Mouse (Mus musculus): ENCODE results near the gene Dennd4c. TPM values are rescaled to one million over a fixed set of nuclear protein-coding genes. Genes with fewer than 3 reads are reported as not detected.

Dennd4c gene
- polyA plus RNA-seq (2012; ENCODE audit: insufficient read depth, insufficient read length, low replicate concordance, missing spikeins), result not detected in 2 replicates

- H3K4me3 ChIP-seq (ENCODE audit: insufficient read depth, low read depth, low read length), result peak within 1 kb of the TSS; percentile 70
- peaks cover 2% of the 10 kb centered on the region; the same call in 1 of the 2 replicates for H3K4me1 ChIP-seq (ENCODE audit: control insufficient read depth, insufficient read depth, low read length)
- under 1% methylated on average over 94 of the region's 95 CpGs for WGBS
- TF ChIP-seq CTCF (IDR thresholded peaks at IDR 0.05; ENCODE audit: insufficient read depth, low read depth, low read length) (no peak), POLR2A (IDR thresholded peaks at IDR 0.05; ENCODE audit: insufficient read depth, low read depth, low read length) (peak; percentile 47)
- peak within 1 kb of the TSS; percentile 74 for H3K27ac ChIP-seq (ENCODE audit: insufficient read depth, low read depth, low read length)
Measured at GRCm38 (mm10) chr4:86748336-86749291, at the start of gene Dennd4c. Gene Dennd4c, plus strand, starts transcription at chr4:86748555.

- Histone ChIP-seq H3K27ac (ENCODE audit: insufficient read depth, low read depth, low read length) (no peak overlapping the region), H3K4me1 (ENCODE audit: control insufficient read depth, insufficient read depth, low read length) (no peaks in the 10 kb centered on the region), H3K4me3 (ENCODE audit: insufficient read depth, low read depth, low read length) (no peak overlapping the region)
- TF ChIP-seq POLR2A (IDR thresholded peaks at IDR 0.05; ENCODE audit: insufficient read depth, low read depth, low read length), result no peak
- TF ChIP-seq CTCF (IDR thresholded peaks at IDR 0.05; ENCODE audit: insufficient read depth, low read depth, low read length), result no peak
- WGBS, result 77% methylated on average over 5 of the region's 5 CpGs
Measured at GRCm38 (mm10) chr4:86699161-86699865, 49.0 kb upstream of the Dennd4c start.

GRCm38 (mm10) chr4:86708801-86709200, 39.6 kb upstream of the Dennd4c start:
- TF ChIP-seq POLR2A (IDR thresholded peaks at IDR 0.05; ENCODE audit: insufficient read depth, low read depth, low read length), result no peak
- no peak for TF ChIP-seq CTCF (IDR thresholded peaks at IDR 0.05; ENCODE audit: insufficient read depth, low read depth, low read length)
- 48% methylated on average over 1 of the region's 1 CpGs for WGBS
- Histone ChIP-seq H3K4me1 (ENCODE audit: control insufficient read depth, insufficient read depth, low read length) (peaks cover 2% of the 10 kb centered on the region; the same call in 1 of the 2 replicates), H3K27ac (ENCODE audit: insufficient read depth, low read depth, low read length) (no peak overlapping the region), H3K4me3 (ENCODE audit: insufficient read depth, low read depth, low read length) (no peak overlapping the region)

GRCm38 (mm10) chr4:86710034-86710650, 38.2 kb upstream of the Dennd4c start:
- H3K27ac ChIP-seq (ENCODE audit: insufficient read depth, low read depth, low read length), result no peak overlapping the region
- no peak for TF ChIP-seq CTCF (IDR thresholded peaks at IDR 0.05; ENCODE audit: insufficient read depth, low read depth, low read length)
- no peak for TF ChIP-seq POLR2A (IDR thresholded peaks at IDR 0.05; ENCODE audit: insufficient read depth, low read depth, low read length)
- WGBS, result 80% methylated on average over 6 of the region's 6 CpGs

GRCm38 (mm10) chr4:86710666-86711215, 37.6 kb upstream of the Dennd4c start:
- H3K4me1 ChIP-seq (ENCODE audit: control insufficient read depth, insufficient read depth, low read length), result peaks cover 2% of the 10 kb centered on the region; the same call in 1 of the 2 replicates

More at GRCm38 (mm10) chr4:86710034-86710650, 38.2 kb upstream of the Dennd4c start:
- peaks cover 2% of the 10 kb centered on the region; the same call in 1 of the 2 replicates for H3K4me1 ChIP-seq (ENCODE audit: control insufficient read depth, insufficient read depth, low read length)
- no peak overlapping the region for H3K4me3 ChIP-seq (ENCODE audit: insufficient read depth, low read depth, low read length)

GRCm38 (mm10) chr4:86712751-86713195, 35.6 kb upstream of the Dennd4c start:
- WGBS, result 68% methylated on average over 12 of the region's 12 CpGs
- no peak overlapping the region for H3K27ac ChIP-seq (ENCODE audit: insufficient read depth, low read depth, low read length)
- TF ChIP-seq CTCF (IDR thresholded peaks at IDR 0.05; ENCODE audit: insufficient read depth, low read depth, low read length) (no peak), POLR2A (IDR thresholded peaks at IDR 0.05; ENCODE audit: insufficient read depth, low read depth, low read length) (no peak)

More at GRCm38 (mm10) chr4:86710666-86711215, 37.6 kb upstream of the Dennd4c start:
- Histone ChIP-seq H3K27ac (ENCODE audit: insufficient read depth, low read depth, low read length) (no peak overlapping the region), H3K4me3 (ENCODE audit: insufficient read depth, low read depth, low read length) (no peak overlapping the region)
- 61% methylated on average over 4 of the region's 4 CpGs for WGBS
- TF ChIP-seq POLR2A (IDR thresholded peaks at IDR 0.05; ENCODE audit: insufficient read depth, low read depth, low read length) (no peak), CTCF (IDR thresholded peaks at IDR 0.05; ENCODE audit: insufficient read depth, low read depth, low read length) (no peak)

GRCm38 (mm10) chr4:86713518-86713917, 34.8 kb upstream of the Dennd4c start:
- WGBS, result 82% methylated on average over 2 of the region's 2 CpGs
- TF ChIP-seq POLR2A (IDR thresholded peaks at IDR 0.05; ENCODE audit: insufficient read depth, low read depth, low read length) (no peak), CTCF (IDR thresholded peaks at IDR 0.05; ENCODE audit: insufficient read depth, low read depth, low read length) (no peak)
- Histone ChIP-seq H3K4me1 (ENCODE audit: control insufficient read depth, insufficient read depth, low read length) (peaks cover 2% of the 10 kb centered on the region; the same call in 1 of the 2 replicates), H3K4me3 (ENCODE audit: insufficient read depth, low read depth, low read length) (no peak overlapping the region), H3K27ac (ENCODE audit: insufficient read depth, low read depth, low read length) (no peak overlapping the region)

More at GRCm38 (mm10) chr4:86712751-86713195, 35.6 kb upstream of the Dennd4c start:
- Histone ChIP-seq H3K4me1 (ENCODE audit: control insufficient read depth, insufficient read depth, low read length) (peaks cover 2% of the 10 kb centered on the region; the same call in 1 of the 2 replicates), H3K4me3 (ENCODE audit: insufficient read depth, low read depth, low read length) (no peak overlapping the region)

- Histone ChIP-seq H3K4me3 (ENCODE audit: insufficient read depth, low read depth, low read length) (no peak overlapping the region), H3K4me1 (ENCODE audit: control insufficient read depth, insufficient read depth, low read length) (peaks cover 2% of the 10 kb centered on the region; the same call in 1 of the 2 replicates), H3K27ac (ENCODE audit: insufficient read depth, low read depth, low read length) (no peak overlapping the region)
- TF ChIP-seq POLR2A (IDR thresholded peaks at IDR 0.05; ENCODE audit: insufficient read depth, low read depth, low read length) (no peak), CTCF (IDR thresholded peaks at IDR 0.05; ENCODE audit: insufficient read depth, low read depth, low read length) (no peak)
- 91% methylated on average over 1 of the region's 1 CpGs for WGBS
Measured at GRCm38 (mm10) chr4:86715341-86715740, 33.0 kb upstream of the Dennd4c start.

Measured in olfactory bulb, adult 2 months (tissue).